Mouse (Mus musculus) hindbrain, embryonic 16.5 days (tissue): ENCODE data around the gene Sirpa. TPM values are rescaled to one million over a fixed set of nuclear protein-coding genes. Genes with fewer than 3 reads are reported as not detected.

Experiments used
- ATAC-seq: fragments of 200-750 bp; cut with Nextera tagmentation; 2 replicates; pipeline ENCODE4 v1.8.0; 2017; ENCODE audit warnings: moderate TSS enrichment, moderate library complexity
- H3K27ac ChIP-seq: fragments of 300-500 bp; sonication (generic); 2 replicates; pipeline ENCODE4 v1.5.1; 2014; ENCODE audit warnings: low read depth, mild to moderate bottlenecking, control low read depth, low read length, moderate library complexity
- H3K27me3 ChIP-seq: fragments of 300-500 bp; sonication (generic); replicated peaks from 2 replicates; pipeline ENCODE4 v1.6.1; 2014; ENCODE audit warnings: low read length; ENCODE audit not compliant: control insufficient read depth, insufficient read depth
- H3K36me3 ChIP-seq: fragments of 300-500 bp; sonication (generic); 2 replicates; pipeline ENCODE4 v1.6.1; 2014; ENCODE audit warnings: mild to moderate bottlenecking, low read length, moderate library complexity, mixed read lengths; ENCODE audit not compliant: control insufficient read depth, insufficient read depth
- H3K4me1 ChIP-seq: fragments of 300-500 bp; sonication (generic); 2 replicates; pipeline ENCODE4 v1.6.1; 2014; ENCODE audit warnings: low read depth, low read length; ENCODE audit not compliant: control insufficient read depth, insufficient read depth
- H3K4me2 ChIP-seq: fragments of 300-500 bp; sonication (generic); 2 replicates; pipeline ENCODE4 v1.6.1; 2014; ENCODE audit warnings: mild to moderate bottlenecking, low read length, control low read depth, moderate library complexity
- H3K4me3 ChIP-seq: fragments of 300-500 bp; sonication (generic); 2 replicates; pipeline ENCODE4 v1.5.1; 2014; ENCODE audit warnings: mild to moderate bottlenecking, low read length, control low read depth, moderate library complexity
- H3K9ac ChIP-seq: fragments of 300-500 bp; sonication (generic); 2 replicates; pipeline ENCODE4 v1.6.1; 2014; ENCODE audit warnings: low read depth, mild to moderate bottlenecking, control low read depth, low read length, moderate library complexity
- H3K9me3 ChIP-seq: fragments of 300-500 bp; sonication (generic); 2 replicates; pipeline ENCODE4 v1.6.1; 2014; ENCODE audit warnings: mild to moderate bottlenecking, low read length, moderate library complexity; ENCODE audit not compliant: control insufficient read depth
- WGBS: fragments of 180-500 bp; shearing (Covaris S2); extraction: QIAGEN DNeasy Blood & Tissue Kit; methylation state at CpG from one replicate; pipeline ENCODE4 v1.1.7; 2014; 5-methylcytosine and 5-hydroxymethylcytosine counted together
- polyA plus RNA-seq: library from polyadenylated mRNA; unstranded; fragments of >200 nt; fragmentation: Nextera tagmentation; extraction: Ambion mirVana; gene quantifications from 2 replicates; pipeline ENCODE4 v1.2.1, GENCODE M21; 2015

Gene Sirpa
- polyA plus RNA-seq, 1 experiment from 2014 or later = 31.9 TPM

- no peaks in the 10 kb centered on the region for H3K27me3 ChIP-seq
- WGBS = 77% methylated on average over 9 of the region's 9 CpGs
These were observed 40.6 kb downstream of the Sirpa start for GRCm38 (mm10) chr2:129633077-129633732.

DNA sequence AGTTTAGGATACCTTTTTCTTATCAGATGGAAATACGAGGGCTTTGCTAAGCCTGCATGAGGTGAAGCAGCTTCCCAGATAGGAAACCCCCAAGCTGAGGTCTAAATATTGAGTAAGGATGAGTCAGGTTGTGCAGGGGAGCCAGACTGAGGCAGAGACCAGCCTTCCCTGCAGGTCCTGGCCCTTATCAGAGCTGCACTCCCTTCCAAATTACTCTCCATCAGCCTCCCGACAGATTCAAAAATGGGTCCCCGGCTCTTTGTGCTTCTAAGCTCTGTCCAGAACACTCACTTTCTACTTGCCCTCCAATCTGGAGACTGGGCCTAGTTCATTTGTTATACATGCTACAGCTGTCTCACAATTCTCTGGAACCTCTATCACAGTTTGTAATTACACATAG is 41.3 kb downstream of the Sirpa start:
- WGBS = 95% methylated on average over 3 of the region's 3 CpGs
- Histone ChIP-seq H3K27me3 (no peaks in the 10 kb centered on the region), H3K9ac (no peak overlapping the region)

More at GRCm38 (mm10) chr2:129633077-129633732, 40.6 kb downstream of the Sirpa start:
- peaks cover 11% of the 10 kb centered on the region for H3K36me3 ChIP-seq
- no peak for ATAC-seq
- no peak overlapping the region for H3K4me3 ChIP-seq
- H3K4me2 ChIP-seq = no peak overlapping the region
- no peak overlapping the region for H3K27ac ChIP-seq
- H3K9ac ChIP-seq = no peak overlapping the region
- H3K9me3 ChIP-seq = no peaks in the 10 kb centered on the region
- no peaks in the 10 kb centered on the region for H3K4me1 ChIP-seq

GRCm38 (mm10) chr2:129652616-129653015 is 60.0 kb downstream of the Sirpa start:
- Histone ChIP-seq H3K27ac (no peak overlapping the region), H3K4me1 (no peaks in the 10 kb centered on the region), H3K9ac (no peak overlapping the region), H3K9me3 (no peaks in the 10 kb centered on the region), H3K4me3 (no peak overlapping the region), H3K27me3 (no peaks in the 10 kb centered on the region), H3K4me2 (no peak overlapping the region), H3K36me3 (no peaks in the 10 kb centered on the region)
- 64% methylated on average over 4 of the region's 4 CpGs for WGBS
- ATAC-seq = no peak

More for the DNA sequence above, 41.3 kb downstream of the Sirpa start:
- Histone ChIP-seq H3K4me1 (no peaks in the 10 kb centered on the region), H3K27ac (no peak overlapping the region), H3K36me3 (peaks cover 11% of the 10 kb centered on the region), H3K9me3 (no peaks in the 10 kb centered on the region), H3K4me2 (no peak overlapping the region), H3K4me3 (no peak overlapping the region)
- ATAC-seq = no peak

DNA sequence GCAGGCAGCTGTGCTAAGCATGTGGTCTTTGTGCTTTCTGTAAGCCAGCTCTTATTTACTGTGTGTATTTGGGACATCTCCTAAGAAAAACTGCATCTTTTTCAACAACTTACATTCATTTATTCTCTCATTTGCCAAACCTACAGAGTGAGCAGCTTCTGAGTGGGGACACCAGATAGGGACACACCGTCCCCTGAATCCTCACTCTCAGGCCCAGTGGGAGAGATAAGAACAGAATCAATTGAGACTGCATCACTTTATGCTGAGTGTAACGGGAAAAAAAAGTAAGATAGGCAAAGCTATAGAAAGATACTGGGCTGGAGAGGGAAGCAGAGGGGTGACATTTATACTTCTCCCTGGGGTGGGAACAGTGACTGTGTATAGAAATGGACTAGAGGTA is 61.0 kb downstream of the Sirpa start:
- ATAC-seq = no peak
- H3K9ac ChIP-seq = no peak overlapping the region
- H3K4me1 ChIP-seq = no peaks in the 10 kb centered on the region
- no peaks in the 10 kb centered on the region for H3K36me3 ChIP-seq
- no peak overlapping the region for H3K4me3 ChIP-seq
- H3K9me3 ChIP-seq = no peaks in the 10 kb centered on the region
- H3K27ac ChIP-seq = no peak overlapping the region
- no peaks in the 10 kb centered on the region for H3K27me3 ChIP-seq
- WGBS = 81% methylated on average over 2 of the region's 2 CpGs
- no peak overlapping the region for H3K4me2 ChIP-seq

- 84% methylated on average over 4 of the region's 4 CpGs for WGBS
- Histone ChIP-seq H3K9ac (no peak overlapping the region), H3K4me1 (no peaks in the 10 kb centered on the region), H3K9me3 (no peaks in the 10 kb centered on the region), H3K27ac (no peak overlapping the region), H3K27me3 (no peaks in the 10 kb centered on the region), H3K4me2 (no peak overlapping the region), H3K36me3 (no peaks in the 10 kb centered on the region), H3K4me3 (no peak overlapping the region)
- ATAC-seq = no peak
These were observed 61.8 kb downstream of the Sirpa start for GRCm38 (mm10) chr2:129654233-129654950.

GRCm38 (mm10) chr2:129655033-129655432 is 62.4 kb downstream of the Sirpa start:
- Histone ChIP-seq H3K4me2 (no peak overlapping the region), H3K27me3 (no peaks in the 10 kb centered on the region), H3K9me3 (no peaks in the 10 kb centered on the region), H3K36me3 (no peaks in the 10 kb centered on the region), H3K27ac (no peak overlapping the region), H3K4me1 (no peaks in the 10 kb centered on the region), H3K4me3 (no peak overlapping the region), H3K9ac (no peak overlapping the region)
- 87% methylated on average over 4 of the region's 4 CpGs for WGBS
- ATAC-seq = no peak

DNA sequence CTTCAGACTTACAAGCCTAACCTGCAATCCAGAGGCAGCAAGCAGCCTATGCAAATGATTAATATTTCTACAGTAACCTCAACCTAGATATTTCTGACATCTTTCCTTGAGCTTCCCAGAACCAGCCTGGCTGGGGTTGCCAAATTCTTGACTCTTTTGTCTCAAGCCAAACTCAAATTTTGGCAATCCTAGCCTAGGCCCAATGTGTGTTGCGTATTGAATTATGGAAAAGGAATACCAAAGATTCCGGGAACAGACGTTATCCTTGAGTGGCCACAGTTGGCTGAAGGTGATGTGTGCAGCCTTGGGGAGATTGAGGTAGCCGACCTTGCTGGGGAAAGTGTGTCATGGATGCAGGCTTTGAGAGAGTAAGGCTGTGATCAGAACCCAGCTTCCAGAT is 66.2 kb downstream of the Sirpa start:
- WGBS = 92% methylated on average over 4 of the region's 4 CpGs
- Histone ChIP-seq H3K27me3 (no peaks in the 10 kb centered on the region), H3K9ac (no peak overlapping the region), H3K9me3 (no peaks in the 10 kb centered on the region), H3K4me2 (no peak overlapping the region), H3K36me3 (no peaks in the 10 kb centered on the region), H3K4me3 (no peak overlapping the region), H3K4me1 (no peaks in the 10 kb centered on the region), H3K27ac (no peak overlapping the region)
- ATAC-seq = no peak

- H3K36me3 ChIP-seq = no peaks in the 10 kb centered on the region
- no peaks in the 10 kb centered on the region for H3K9me3 ChIP-seq
- H3K4me1 ChIP-seq = no peaks in the 10 kb centered on the region
- no peak overlapping the region for H3K4me2 ChIP-seq
- no peaks in the 10 kb centered on the region for H3K27me3 ChIP-seq
- 72% methylated on average over 6 of the region's 6 CpGs for WGBS
- H3K4me3 ChIP-seq = no peak overlapping the region
- no peak overlapping the region for H3K27ac ChIP-seq
- no peak for ATAC-seq
- no peak overlapping the region for H3K9ac ChIP-seq
These were observed 67.4 kb downstream of the Sirpa start for GRCm38 (mm10) chr2:129660020-129660419.

- Histone ChIP-seq H3K4me1 (no peaks in the 10 kb centered on the region), H3K36me3 (no peaks in the 10 kb centered on the region), H3K27ac (no peak overlapping the region), H3K9ac (no peak overlapping the region), H3K27me3 (no peaks in the 10 kb centered on the region), H3K4me3 (no peak overlapping the region), H3K4me2 (no peak overlapping the region), H3K9me3 (no peaks in the 10 kb centered on the region)
- WGBS = 77% methylated on average over 4 of the region's 4 CpGs
- ATAC-seq = no peak
These were observed 69.8 kb downstream of the Sirpa start for GRCm38 (mm10) chr2:129662484-129662883.
